Mouse (Mus musculus): ENCODE data around the gene Carmil1. TPM values are rescaled to one million over a fixed set of nuclear protein-coding genes. Genes with fewer than 3 reads are reported as not detected.

Gene Carmil1
- polyA plus RNA-seq, 1 experiment, result 29.1 TPM

- H3K4me3 ChIP-seq (ENCODE audit: insufficient read depth, low read length), result no peak overlapping the region
- no peak overlapping the region for H3K27ac ChIP-seq (ENCODE audit: insufficient read depth, low read length)
- no peak for TF ChIP-seq POLR2A (IDR thresholded peaks at IDR 0.05; ENCODE audit: low read depth, low read length)
- no peak for TF ChIP-seq CTCF (IDR thresholded peaks at IDR 0.05; ENCODE audit: borderline replicate concordance, insufficient read depth, low read length)
- no peaks in the 10 kb centered on the region for H3K4me1 ChIP-seq (ENCODE audit: control insufficient read depth, insufficient read depth, low read length)
These were observed 135.7 kb downstream of the Carmil1 start for GRCm38 (mm10) chr13:24144858-24145257.

DNA sequence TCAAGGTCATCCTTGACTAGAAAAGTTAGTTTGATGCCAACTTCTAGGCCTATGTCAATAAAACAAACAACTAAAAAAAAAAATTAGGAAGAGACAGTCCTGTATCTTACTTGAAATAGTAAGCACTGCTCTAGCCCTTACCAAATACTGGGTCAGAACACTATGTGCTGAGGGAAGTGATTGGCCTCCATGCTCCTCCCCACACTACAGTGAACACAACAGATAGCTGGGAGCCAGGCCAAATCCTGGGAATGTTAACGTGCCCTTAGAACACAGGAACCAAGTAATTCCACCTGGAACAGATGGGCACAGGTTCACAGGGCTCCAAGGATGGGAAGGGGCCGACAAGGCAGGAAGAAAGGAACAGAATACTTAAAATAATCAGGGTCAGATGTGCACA, 136.5 kb downstream of the Carmil1 start:
- H3K27ac ChIP-seq (ENCODE audit: insufficient read depth, low read length), result no peak overlapping the region

GRCm38 (mm10) chr13:24136836-24137235, 143.8 kb downstream of the Carmil1 start:
- no peak for TF ChIP-seq POLR2A (IDR thresholded peaks at IDR 0.05; ENCODE audit: low read depth, low read length)
- no peak for TF ChIP-seq CTCF (IDR thresholded peaks at IDR 0.05; ENCODE audit: borderline replicate concordance, insufficient read depth, low read length)
- Histone ChIP-seq H3K27ac (ENCODE audit: insufficient read depth, low read length) (no peak overlapping the region), H3K4me3 (ENCODE audit: insufficient read depth, low read length) (no peak overlapping the region), H3K4me1 (ENCODE audit: control insufficient read depth, insufficient read depth, low read length) (peaks cover 3% of the 10 kb centered on the region)

More for the DNA sequence above, 136.5 kb downstream of the Carmil1 start:
- no peak for TF ChIP-seq CTCF (IDR thresholded peaks at IDR 0.05; ENCODE audit: borderline replicate concordance, insufficient read depth, low read length)
- TF ChIP-seq POLR2A (IDR thresholded peaks at IDR 0.05; ENCODE audit: low read depth, low read length), result no peak
- no peak overlapping the region for H3K4me3 ChIP-seq (ENCODE audit: insufficient read depth, low read length)
- H3K4me1 ChIP-seq (ENCODE audit: control insufficient read depth, insufficient read depth, low read length), result no peaks in the 10 kb centered on the region

- H3K4me3 ChIP-seq (ENCODE audit: insufficient read depth, low read length), result no peak overlapping the region
These were observed 145.0 kb downstream of the Carmil1 start for GRCm38 (mm10) chr13:24135282-24136230.

DNA sequence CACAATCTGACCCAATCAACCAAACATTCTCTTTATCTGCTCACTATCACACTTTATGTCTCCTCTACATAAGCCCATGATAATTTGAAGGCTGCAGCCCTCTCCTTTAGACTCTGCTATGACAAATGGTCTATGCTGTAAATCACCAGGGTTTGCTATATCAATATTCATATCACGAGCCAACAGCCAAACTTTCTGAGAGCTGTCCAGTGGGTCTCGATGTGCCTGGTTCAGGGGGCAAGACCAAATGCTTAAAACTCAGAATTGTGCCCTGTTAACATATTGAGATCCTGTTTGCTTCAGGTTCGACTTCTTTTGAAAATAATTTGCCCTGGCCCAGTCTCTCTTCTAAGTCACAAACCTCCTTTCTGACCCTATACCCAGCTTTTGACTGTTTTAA, 147.7 kb downstream of the Carmil1 start:
- no peak overlapping the region for H3K4me3 ChIP-seq (ENCODE audit: insufficient read depth, low read length)
- no peak overlapping the region for H3K27ac ChIP-seq (ENCODE audit: insufficient read depth, low read length)
- no peak for TF ChIP-seq POLR2A (IDR thresholded peaks at IDR 0.05; ENCODE audit: low read depth, low read length)
- TF ChIP-seq CTCF (IDR thresholded peaks at IDR 0.05; ENCODE audit: borderline replicate concordance, insufficient read depth, low read length), result no peak
- peaks cover 3% of the 10 kb centered on the region for H3K4me1 ChIP-seq (ENCODE audit: control insufficient read depth, insufficient read depth, low read length)

More at GRCm38 (mm10) chr13:24135282-24136230, 145.0 kb downstream of the Carmil1 start:
- H3K4me1 ChIP-seq (ENCODE audit: control insufficient read depth, insufficient read depth, low read length), result peaks cover 3% of the 10 kb centered on the region
- TF ChIP-seq CTCF (IDR thresholded peaks at IDR 0.05; ENCODE audit: borderline replicate concordance, insufficient read depth, low read length), result no peak
- TF ChIP-seq POLR2A (IDR thresholded peaks at IDR 0.05; ENCODE audit: low read depth, low read length), result no peak
- no peak overlapping the region for H3K27ac ChIP-seq (ENCODE audit: insufficient read depth, low read length)

DNA sequence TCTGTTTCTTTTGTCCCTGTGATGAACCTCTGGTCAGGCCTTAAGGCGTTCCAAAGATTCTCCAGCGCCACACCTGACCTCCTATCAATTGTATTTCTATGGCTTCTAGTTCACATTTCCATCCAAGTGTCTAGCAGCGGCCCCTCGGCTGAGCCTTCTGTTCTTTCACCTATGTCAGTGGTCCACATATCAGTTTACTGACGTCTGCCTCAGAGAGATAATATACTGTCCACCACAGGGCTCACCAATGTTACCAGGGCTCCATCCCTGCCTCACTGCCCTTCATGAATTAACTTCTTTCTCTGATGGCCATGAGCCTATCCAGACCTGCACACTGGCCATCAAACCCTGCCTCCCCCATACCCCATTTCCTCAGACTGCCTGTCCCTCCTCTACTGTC, 149.3 kb downstream of the Carmil1 start:
- Histone ChIP-seq H3K4me3 (ENCODE audit: insufficient read depth, low read length) (no peak overlapping the region), H3K27ac (ENCODE audit: insufficient read depth, low read length) (no peak overlapping the region), H3K4me1 (ENCODE audit: control insufficient read depth, insufficient read depth, low read length) (peaks cover 3% of the 10 kb centered on the region)
- TF ChIP-seq CTCF (IDR thresholded peaks at IDR 0.05; ENCODE audit: borderline replicate concordance, insufficient read depth, low read length) (no peak), POLR2A (IDR thresholded peaks at IDR 0.05; ENCODE audit: low read depth, low read length) (no peak)

DNA sequence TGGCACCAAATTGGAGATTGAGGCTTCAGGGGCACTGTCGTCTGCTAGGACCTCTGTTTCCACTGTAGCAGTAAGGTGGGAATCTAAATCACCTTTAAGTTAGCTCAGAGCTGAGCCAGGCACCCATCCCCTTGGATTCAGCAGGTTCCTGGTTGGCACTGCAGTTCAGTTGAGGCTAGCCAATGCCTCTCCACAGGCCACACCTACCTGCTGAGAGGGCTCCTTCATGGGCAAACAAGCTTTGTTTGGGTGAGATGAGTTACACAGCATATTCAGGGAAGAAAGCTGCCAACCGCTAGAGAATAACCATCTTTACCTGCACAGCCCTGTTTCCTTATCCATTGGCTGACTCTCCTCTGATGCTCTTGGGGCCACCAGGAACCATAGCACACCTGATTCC, 149.9 kb downstream of the Carmil1 start:
- TF ChIP-seq CTCF (IDR thresholded peaks at IDR 0.05; ENCODE audit: borderline replicate concordance, insufficient read depth, low read length), result no peak
- no peak for TF ChIP-seq POLR2A (IDR thresholded peaks at IDR 0.05; ENCODE audit: low read depth, low read length)
- Histone ChIP-seq H3K27ac (ENCODE audit: insufficient read depth, low read length) (no peak overlapping the region), H3K4me1 (ENCODE audit: control insufficient read depth, insufficient read depth, low read length) (peaks cover 3% of the 10 kb centered on the region), H3K4me3 (ENCODE audit: insufficient read depth, low read length) (no peak overlapping the region)

DNA sequence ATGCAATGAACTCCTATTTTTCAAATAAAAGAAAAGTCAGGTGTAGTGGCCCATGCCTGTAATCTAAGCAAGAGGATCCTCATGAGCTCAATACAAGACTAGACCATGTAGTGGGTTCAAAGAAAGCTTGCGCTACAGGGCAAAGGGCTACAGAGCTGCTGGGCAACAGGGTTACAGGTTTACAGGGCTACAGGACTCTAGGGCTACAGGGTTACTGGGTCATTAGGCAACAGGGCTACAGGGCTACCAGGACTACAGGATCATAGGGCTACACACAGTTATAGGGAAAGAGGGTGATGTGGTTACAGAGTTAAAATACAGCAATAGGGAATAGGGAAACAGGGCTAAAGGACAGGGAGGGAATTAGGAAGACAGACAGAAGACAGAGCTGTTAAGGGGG, 151.9 kb downstream of the Carmil1 start:
- no peak overlapping the region for H3K27ac ChIP-seq (ENCODE audit: insufficient read depth, low read length)
- H3K4me3 ChIP-seq (ENCODE audit: insufficient read depth, low read length), result no peak overlapping the region
- TF ChIP-seq POLR2A (IDR thresholded peaks at IDR 0.05; ENCODE audit: low read depth, low read length) (no peak), CTCF (IDR thresholded peaks at IDR 0.05; ENCODE audit: borderline replicate concordance, insufficient read depth, low read length) (no peak)
- H3K4me1 ChIP-seq (ENCODE audit: control insufficient read depth, insufficient read depth, low read length), result no peaks in the 10 kb centered on the region

GRCm38 (mm10) chr13:24125865-24126264, 154.7 kb downstream of the Carmil1 start:
- Histone ChIP-seq H3K4me3 (ENCODE audit: insufficient read depth, low read length) (no peak overlapping the region), H3K27ac (ENCODE audit: insufficient read depth, low read length) (no peak overlapping the region), H3K4me1 (ENCODE audit: control insufficient read depth, insufficient read depth, low read length) (no peaks in the 10 kb centered on the region)
- no peak for TF ChIP-seq POLR2A (IDR thresholded peaks at IDR 0.05; ENCODE audit: low read depth, low read length)
- TF ChIP-seq CTCF (IDR thresholded peaks at IDR 0.05; ENCODE audit: borderline replicate concordance, insufficient read depth, low read length), result no peak

DNA sequence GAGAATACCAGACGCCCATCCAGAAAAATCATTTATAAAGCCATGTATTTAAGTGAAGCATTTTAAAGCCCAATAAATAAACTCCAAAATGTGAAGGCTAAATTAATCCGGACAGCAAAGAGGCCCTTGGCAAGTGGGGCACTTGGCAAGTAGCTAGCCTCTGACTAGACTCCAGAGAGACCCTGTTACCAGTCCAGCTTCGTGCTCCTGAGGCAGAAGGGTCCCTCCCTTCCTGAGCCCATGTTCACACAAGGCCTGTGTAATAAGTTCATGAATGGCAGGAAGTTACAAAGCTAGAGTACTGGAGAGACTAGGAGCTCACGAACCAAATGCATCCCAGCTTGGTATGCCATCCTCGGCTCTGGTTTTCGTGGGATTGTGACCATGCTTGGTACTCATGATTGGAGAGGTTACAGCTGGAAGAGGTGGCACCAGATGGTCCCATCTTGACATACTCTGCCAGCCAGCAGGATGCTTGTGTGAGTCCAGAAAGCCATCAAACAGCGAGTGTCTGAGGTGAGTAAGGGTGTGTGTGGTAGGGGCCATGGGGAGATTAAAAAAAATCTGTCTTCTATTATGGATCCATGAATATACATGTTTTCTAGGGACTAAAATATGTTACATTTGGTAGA, 163.3 kb downstream of the Carmil1 start:
- no peak for TF ChIP-seq CTCF (IDR thresholded peaks at IDR 0.05; ENCODE audit: borderline replicate concordance, insufficient read depth, low read length)
- TF ChIP-seq POLR2A (IDR thresholded peaks at IDR 0.05; ENCODE audit: low read depth, low read length), result no peak
- no peaks in the 10 kb centered on the region for H3K4me1 ChIP-seq (ENCODE audit: control insufficient read depth, insufficient read depth, low read length)
- H3K27ac ChIP-seq (ENCODE audit: insufficient read depth, low read length), result no peak overlapping the region
- no peak overlapping the region for H3K4me3 ChIP-seq (ENCODE audit: insufficient read depth, low read length)
